Mouse (Mus musculus) ES-Bruce4 (cell line): ENCODE data around the gene Rasgef1c.

Experiments used
- CTCF ChIP-seq: IDR thresholded peaks from one replicate; pipeline ENCODE4 v1.8.1; 2011; ENCODE audit warnings: low read depth, low read length
- EP300 ChIP-seq: IDR thresholded peaks from 2 replicates; pipeline ENCODE4 v1.6.1; 2011; ENCODE audit warnings: low read depth, low read length; ENCODE audit not compliant: insufficient read depth
- POLR2A ChIP-seq: IDR thresholded peaks from one replicate; pipeline ENCODE4 v1.8.1; 2011; ENCODE audit warnings: low read length; ENCODE audit not compliant: insufficient read depth

GRCm38 (mm10) chr11:50028416-50028815 is 126.8 kb downstream of the Rasgef1c start:
- no peak for TF ChIP-seq POLR2A
- TF ChIP-seq CTCF, result no peak
- no peak for TF ChIP-seq EP300
